Mouse (Mus musculus) mesoderm, embryonic 11.5 days (tissue): ENCODE results near the gene Abi1.
"Not testable (repeated sequence)": the region's sequence is repeated elsewhere in the genome, so short reads cannot be mapped to it uniquely, and the experiment has no call there.

Experiments
- DNase-seq: peaks from one replicate; pipeline ENCODE4 v3.0.0-alpha.2; 2012; ENCODE audit warnings: low read depth, low spot score

The Abi1 gene

DNA sequence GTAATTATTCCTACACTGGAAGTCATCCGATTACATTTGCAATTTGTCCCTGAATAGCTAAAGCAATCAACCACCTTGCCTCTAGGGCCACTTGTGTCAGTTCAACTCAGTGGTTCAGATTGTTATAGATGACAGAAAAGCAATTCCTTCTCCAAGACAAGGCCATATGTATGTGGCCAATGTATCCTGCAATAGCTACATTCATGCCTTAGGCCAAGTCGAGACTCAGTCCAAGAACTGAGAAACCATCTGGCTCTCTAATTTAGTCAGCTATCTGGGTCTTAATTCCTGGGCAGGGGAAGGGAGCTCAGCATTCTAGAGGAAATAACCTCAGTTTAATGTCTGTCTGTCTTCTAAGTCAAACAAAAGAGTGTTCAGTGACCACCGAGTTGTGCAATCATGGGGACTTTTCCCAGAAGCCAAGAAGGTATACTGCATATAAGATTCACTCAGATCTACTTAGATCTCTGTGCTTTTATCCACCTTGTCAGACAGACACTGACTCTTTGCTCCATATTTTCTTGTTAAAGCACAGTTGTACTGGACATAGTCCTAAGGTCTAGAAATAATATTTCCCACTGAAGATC lies 62.6 kb downstream of the Abi1 start:
- no peak for DNase-seq

DNA sequence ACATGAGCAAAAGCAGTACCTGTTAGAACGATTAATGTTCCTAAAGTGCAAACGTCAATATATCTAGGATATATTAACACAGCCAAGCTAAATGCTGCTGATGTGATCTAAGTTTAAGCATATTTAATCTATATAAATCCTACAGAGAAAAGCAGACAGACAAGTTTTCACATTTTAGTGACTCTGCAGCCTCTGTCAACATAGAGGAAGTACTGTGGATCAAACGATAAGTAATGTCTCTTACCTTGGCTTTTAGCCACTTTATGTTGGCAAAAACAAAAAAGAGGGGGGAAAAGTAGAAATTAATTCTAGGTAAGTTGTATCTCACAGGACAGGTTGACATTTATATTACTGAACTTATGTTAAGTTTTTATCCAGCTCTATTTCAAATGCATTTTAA lies 77.1 kb downstream of the Abi1 start:
- no peak for DNase-seq

DNA sequence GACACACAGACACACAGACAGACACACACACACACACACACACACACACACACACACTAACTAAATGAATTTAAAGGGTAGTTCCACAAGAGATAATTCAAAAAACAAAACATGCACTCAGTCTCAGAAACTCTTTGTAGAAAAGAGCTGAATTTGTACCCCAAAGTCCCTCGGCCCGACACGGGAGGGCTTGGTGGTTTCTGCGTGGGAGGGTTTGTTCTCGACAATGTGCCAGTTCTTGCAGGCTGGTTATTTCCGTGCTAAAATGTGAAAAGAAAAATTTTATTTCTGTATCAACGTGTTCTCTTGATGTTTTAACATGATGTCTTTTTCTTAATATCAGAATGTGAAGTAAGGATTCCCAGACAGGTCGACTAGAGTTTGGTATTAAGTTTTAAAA lies 77.8 kb downstream of the Abi1 start:
- no peak for DNase-seq

DNA sequence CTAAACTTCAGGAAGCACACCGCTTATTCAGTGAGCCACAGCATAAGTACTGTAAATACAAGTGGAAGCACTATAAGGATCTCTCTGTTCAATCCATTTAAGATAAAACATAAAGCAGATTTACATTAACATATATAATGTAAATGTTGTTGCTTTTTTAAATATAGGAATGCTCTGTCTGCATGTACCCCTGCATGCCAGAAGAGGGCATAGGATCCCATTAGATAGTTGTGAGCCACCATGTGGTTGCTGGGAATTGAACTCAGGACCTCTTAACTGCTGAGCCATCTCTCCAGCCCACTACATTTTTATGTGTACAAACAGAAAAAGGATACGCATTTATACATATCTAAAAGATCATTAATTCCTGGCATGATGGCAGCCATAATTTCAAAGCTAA lies 78.4 kb downstream of the Abi1 start:
- DNase-seq, result no peak

DNA sequence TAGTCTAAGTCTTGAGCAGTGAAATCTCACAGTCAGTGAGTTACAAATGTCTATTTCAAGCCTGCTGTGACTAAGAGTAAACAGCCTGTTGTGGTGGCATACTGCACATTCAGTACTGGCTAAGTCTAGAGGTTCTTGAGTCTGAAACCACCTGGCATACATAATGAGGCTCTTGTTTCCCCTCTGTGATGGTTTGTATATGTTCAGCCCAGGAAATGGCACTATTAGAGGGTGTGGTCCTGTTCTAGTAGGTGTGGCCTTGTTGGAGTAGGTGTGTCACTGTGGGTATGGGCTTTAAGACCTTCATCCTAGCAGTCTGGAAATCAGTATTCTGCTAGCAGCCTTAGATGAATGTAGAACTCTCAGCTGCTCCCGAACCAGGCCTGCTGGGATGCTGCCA lies 82.6 kb downstream of the Abi1 start:
- DNase-seq, result no peak

DNA sequence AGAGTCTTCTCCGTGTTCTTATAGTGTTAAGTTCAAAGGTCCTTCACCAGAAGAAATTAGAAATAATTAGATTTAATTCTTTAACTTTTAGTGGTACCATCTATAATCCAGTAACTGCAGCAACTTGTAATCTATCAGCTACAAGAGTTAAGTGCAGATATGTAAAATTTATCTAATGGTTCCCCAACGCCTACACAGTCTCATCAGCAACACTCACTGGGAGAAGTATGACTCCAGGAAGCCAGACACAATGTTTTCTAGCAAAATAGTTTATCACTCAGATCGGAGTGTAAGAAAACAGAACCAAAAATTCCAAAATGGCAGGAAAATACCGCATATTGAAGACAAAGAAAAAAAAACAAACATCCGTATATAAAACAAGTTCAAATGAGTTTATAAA lies 84.1 kb downstream of the Abi1 start:
- DNase-seq, result no peak

DNA sequence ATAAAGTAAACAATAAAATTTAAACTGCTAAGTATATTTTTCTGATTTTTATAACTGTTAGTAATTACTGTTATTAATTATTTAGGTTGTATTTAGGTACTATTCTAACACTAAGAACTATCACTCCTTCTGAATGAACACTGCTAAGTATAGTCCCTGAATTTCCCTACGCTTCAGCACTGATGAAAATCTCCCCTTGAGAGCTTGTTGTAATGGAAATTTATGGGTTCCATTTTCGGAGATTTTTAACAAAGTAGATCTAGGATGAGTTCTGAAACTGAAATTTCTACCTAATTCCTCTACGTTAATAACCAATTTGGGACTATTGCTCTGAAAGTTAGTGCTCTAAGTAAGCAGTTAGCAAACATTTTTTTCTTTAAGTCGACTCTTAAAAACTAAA lies 85.8 kb downstream of the Abi1 start:
- DNase-seq, result no peak

DNA sequence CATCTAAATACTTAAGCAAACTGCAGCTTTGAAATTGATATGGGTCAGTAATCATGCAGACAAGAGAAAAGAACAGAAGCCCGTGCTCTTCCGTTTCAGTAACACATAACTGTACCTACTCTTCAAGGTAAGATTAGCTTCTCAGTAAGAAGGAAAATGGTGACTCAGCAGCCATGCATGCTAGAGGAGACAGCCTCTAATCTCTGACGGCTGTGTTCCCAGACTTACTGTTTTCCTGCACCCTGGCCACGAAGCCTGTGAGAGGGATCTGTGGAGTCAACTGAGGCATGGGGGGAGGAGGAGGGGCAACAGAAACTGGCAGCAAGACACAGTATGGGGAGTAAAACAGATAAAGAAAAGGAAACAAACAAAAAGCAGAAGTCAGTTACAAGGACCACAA lies 90.1 kb downstream of the Abi1 start:
- DNase-seq, result no peak

DNA sequence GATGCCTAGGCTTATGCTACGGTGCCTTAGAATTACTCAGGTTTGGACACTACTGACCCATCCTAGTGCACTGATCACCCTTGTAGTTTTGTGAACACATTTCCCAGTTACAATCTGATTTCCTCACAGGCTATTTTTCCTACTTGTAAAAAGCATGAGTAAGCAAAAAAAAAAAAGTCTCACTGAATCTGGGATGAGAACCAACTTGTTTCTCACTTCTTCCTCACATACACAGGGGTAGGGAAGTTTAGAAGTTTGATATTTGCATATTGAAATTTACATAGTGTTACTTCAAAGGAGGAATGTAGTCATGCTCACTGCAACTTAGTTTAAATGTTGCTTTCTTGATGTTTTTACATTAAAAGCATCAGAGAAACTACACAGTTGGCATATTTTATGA lies 106.5 kb downstream of the Abi1 start:
- DNase-seq, result no peak

DNA sequence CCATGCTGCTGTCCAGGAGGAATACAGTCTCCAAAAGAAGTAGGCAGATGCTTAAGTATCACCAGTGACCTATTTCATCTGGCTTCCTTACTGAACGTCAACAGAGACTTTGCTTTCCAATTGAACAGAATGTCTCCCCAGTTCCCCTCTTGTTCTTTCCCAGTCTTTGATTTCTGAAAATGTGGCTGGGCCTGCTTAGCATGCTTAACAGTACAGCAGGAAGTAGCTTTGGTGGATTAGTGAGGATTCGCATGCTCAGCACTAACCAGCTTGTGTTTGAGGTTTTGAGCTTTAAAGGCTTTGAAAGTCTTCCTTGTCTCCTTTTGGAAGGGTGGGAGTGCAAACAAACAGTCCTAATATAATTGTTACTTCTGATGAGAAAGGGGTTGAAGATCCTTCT lies 111.8 kb downstream of the Abi1 start:
- DNase-seq, result no peak

DNA sequence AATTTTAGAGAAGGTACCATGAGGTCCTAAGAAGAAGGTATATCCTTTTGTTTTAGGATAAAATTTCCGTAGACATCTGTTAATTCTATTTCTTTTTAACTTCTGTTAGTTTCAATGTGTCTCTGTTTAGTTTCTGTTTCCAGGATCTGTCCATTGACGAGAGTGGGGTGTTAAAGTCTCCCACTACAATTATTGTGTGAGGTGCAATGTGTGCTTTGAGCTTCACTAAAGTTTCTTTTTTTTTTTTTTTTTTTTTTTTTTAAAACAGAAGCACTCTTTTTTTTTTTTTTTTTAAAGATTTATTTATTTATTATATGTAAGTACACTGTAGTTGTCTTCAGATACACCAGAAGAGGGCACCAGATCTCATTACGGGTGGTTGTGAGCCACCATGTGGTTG lies 114.1 kb downstream of the Abi1 start:
- DNase-seq, result not testable (repeated sequence)

DNA sequence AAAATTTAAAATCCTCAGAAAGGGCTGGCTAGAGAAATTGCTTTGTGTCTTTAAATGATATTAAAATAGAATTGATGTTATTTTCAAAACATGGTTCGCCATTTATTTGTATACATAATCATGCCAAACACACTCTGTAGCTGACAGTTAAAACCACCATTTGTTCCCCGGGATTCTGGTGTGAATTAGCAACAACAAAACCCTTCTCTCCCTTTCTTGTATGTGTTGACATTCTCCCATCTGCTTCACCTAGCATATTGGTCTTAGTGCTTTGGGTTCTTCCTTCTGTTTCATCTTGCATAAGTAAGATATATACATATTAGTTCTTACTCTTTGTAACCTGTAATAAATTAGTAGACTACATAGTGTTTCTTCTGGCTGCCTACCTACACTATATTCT lies 121.4 kb downstream of the Abi1 start:
- no peak for DNase-seq

DNA sequence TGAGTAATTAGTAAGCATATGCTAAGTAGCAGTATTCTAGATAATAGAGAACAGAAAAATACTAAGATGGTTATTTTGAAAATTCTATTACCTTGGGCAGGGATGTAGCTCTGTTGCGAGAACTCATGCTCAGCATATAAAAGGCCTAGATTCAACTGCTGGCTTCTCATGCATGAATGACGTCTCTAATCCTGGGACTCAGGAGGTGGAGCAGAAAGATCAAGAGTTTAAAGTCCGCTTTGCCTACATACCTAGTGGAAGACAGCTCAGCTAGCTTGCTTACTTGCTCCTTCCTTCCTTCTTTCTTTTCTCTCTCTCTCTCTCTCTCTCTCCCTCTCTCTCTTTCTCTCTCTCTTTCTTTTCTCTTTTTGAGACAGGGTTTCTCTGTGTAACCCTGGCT lies 125.6 kb downstream of the Abi1 start:
- DNase-seq, result no peak

DNA sequence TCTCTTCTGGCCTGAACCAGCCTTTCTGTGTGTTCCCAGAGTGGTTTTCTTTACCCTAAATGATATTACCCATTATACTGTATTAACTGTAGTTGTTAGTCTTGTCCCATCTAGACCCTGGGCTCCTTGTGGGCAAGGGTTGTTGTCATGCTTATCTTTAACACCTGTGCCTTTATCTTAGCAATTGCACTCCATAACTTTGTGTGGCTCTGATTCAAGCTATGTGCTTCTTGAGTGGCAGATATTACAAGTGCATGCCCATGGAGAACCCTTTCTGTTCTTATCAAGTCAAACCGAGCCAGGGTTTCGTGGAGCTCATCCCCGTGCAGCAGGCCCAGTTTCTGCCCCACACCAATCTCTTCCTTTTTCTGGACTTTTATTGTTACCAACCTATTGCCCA lies 136.1 kb downstream of the Abi1 start:
- no peak for DNase-seq

DNA sequence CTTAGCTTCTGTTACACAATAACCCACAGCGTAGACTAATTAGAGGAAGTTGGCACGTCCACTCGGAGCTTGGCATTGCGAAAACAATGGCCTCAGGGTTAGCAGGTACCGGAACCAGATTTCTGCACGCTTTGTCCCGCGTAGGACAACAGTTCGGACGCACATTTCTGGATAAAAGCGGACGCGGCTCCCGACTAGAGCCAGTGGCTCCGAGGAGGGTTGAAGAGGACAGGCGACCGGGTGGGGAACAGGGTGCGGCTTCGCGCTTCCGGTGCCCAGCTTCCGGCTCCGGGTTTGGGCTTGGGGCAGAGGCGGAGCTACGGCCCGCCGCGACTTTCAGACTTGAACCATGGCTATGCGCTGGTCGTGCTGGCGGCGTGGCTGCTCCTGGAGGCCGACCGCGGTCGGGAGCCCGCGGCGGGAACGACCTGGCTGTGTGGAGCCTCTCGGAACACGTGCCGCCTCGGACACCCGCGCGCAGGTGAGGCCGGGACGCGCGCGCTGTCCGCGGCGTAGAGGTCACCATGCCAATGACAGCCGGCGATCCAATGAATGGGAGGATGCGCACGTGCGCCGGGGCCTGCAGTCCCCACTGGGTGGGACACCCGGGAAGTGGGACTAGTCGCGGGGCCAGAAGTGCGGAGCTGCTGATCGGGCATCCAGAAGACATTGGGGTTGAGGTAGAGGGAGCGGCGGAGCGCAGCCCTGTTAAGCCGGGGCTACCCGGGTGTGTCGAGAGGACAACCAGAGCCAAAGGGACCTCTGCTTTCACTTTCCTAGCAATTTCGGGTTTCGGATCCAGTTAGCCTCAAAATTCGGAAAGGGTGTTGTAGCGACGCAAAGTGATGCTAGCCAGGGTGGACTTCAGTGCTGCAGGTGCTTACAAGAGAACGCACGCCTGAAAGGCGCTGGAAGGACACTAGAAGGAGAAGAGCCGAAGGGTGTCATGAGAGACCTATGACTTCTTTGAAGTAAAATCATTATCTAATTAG lies 144.5 kb downstream of the Abi1 start, which contains the start of gene Pdss1:
Gene Pdss1, plus strand, starts transcription at position 241 of the 992 bp plus-strand sequence.
- peak; percentile 90 for DNase-seq

DNA sequence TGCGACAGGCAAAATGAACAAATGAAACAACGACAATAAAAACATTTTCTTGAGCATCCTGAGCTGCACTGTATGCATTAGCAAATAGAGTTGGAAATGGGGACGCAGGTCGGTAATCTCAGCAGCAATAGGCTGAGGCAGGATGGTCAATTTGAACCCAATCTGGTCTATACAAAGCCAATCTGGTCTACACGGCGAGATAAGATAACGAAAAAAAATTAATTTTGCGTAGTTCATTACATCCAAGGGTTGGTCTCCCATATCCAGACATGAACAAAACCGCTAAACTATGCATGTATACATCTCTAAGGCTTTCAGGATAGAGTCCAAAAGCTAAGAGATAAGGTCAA lies 145.1 kb downstream of the Abi1 start:
- no peak for DNase-seq
